Mouse (Mus musculus) ES-Bruce4 (cell line): ENCODE measurements around the gene Phf20.

Experiments used
- CTCF ChIP-seq: IDR thresholded peaks from one replicate; pipeline ENCODE4 v1.8.1; 2011; ENCODE audit warnings: low read depth, low read length
- EP300 ChIP-seq: IDR thresholded peaks from 2 replicates; pipeline ENCODE4 v1.6.1; 2011; ENCODE audit warnings: low read depth, low read length; ENCODE audit not compliant: insufficient read depth
- POLR2A ChIP-seq: IDR thresholded peaks from one replicate; pipeline ENCODE4 v1.8.1; 2011; ENCODE audit warnings: low read length; ENCODE audit not compliant: insufficient read depth

DNA sequence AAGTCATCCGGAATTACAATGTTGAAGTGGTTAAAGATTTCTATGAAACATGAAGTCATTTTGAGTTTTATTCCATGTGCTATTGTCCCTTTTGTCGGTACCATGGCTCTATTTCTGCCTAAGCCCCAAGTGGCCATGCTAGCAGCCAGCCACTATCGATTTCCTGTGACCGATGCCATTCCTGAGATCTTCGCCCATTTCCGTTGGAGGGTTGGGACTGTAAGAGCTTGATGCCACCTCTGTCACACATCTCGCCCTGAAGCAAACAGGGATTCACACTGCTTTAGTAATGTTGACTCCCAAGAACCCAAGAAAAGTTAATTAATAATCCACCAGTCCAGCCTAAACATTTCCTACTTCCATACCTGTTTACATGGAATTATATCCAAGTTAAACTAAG lies 18.6 kb upstream of the Phf20 start:
- TF ChIP-seq EP300 = no peak
- no peak for TF ChIP-seq POLR2A
- TF ChIP-seq CTCF = no peak
